In the genomic region with DNA sequence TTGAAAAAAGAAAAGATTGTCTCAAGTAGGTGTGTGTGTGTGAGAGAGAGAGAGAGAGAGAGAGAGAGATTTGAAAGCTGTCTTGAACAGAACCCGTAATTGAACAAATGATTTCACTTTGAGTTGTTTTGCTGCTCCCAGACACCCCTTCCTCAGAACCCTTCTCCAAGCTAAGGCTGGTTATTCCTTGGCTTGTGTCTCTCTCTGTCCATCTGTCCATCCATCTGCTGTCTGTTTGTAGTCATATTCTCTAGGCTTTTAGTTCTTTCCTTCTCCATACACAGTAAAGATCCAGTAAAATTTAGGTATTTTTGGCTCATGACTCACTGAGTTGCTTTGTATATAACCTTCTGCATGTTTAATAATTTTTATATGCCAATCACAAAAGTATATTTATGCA, we compare ENCODE assay signal across 15 mouse cellular contexts.
DNase-seq lines count a peak whose midpoint lies in the region; TF ChIP-seq lines count a peak whose summit lies in the region.
"Had no signal": no experiment of that assay in that cellular context is flagged by ENCODE, and none has a peak within 500 bp of the region (broad histone marks: within the 10 kb centered on the region; RNA-seq: fewer than 3 reads in every experiment).

No protein-coding gene starts in this region.

- DNase-seq in cerebellum, postnatal 10 days, result peak; percentile 23 to 35
- no peak for DNase-seq in cerebellum, adult 18-20 months
- DNase-seq in layer of hippocampus, adult 2 months (ENCODE audit: low spot score in 2 of 2), result no peak
- no peak for DNase-seq in layer of hippocampus, postnatal 14 days (ENCODE audit: low spot score in 2 of 2)
- DNase-seq in urinary bladder, postnatal 4 days (ENCODE audit: low spot score in 2 of 2), result no peak
- DNase-seq: adrenal gland, adult 8-10 months; adrenal gland, postnatal 14 days; adrenal gland, postnatal 36 days; B cell, adult 2 months; cerebellum, adult 11-12 months; cerebellum, adult 8-10 months; cerebellum, adult 9-11 months; cerebellum, postnatal 25 days had no signal

- H3K27ac ChIP-seq in layer of hippocampus, adult 2 months, result peak overlapping the region; percentile 3; the same call in 1 of the 2 replicates
- H3K27ac ChIP-seq: embryonic facial prominence, embryonic 10.5 days; embryonic facial prominence, embryonic 12.5 days had no signal

- no peak overlapping the region for H3K4me3 ChIP-seq in layer of hippocampus, adult 2 months
- H3K4me3 ChIP-seq: embryonic facial prominence, embryonic 10.5 days; embryonic facial prominence, embryonic 12.5 days had no signal

- TF ChIP-seq CTCF in layer of hippocampus, adult 2 months (conservative IDR thresholded peaks at IDR 0.05), result no peak

Comparison
In these comparisons a context has a peak if more than half of its experiments do, and no peak if none do; other contexts are left out.
1. DNase-seq: peak in cerebellum, postnatal 10 days (2 of 2); none in cerebellum, adult 18-20 months (0 of 2), layer of hippocampus, adult 2 months (0 of 2), layer of hippocampus, postnatal 14 days (0 of 2) and urinary bladder, postnatal 4 days (0 of 2).